Mouse (Mus musculus) brain, adult 2 months (tissue): ENCODE data around the gene Itprid2.

ENCODE experiments used
- DNase-seq: peaks from one replicate; pipeline ENCODE4 v3.0.0; 2011; ENCODE audit warnings: low read depth, low spot score

The Itprid2 gene

DNA sequence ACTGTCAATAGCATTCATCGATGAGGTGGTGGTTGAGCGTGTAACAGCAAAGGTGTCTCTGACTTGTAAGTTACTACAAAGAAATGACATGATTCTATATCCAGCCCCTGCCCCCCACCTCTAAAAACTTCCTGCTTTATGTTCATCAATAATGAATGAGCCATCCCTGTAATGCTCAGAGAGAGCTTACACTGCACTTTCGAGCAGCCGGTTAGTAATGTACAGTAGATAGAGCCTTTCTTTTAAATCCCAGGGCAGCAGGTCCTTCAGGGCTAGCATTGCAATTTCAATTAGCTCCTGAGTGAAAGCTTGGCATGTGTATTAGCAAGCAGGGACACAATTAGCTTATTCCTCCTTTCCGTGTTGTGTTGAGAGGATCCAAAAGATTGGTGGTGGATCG lies 72.4 kb downstream of the Itprid2 start, which contains the start of gene Ppp1r1c:
TSS of gene Ppp1r1c (plus strand) at position 206 of the 400 bp plus-strand sequence.
- no peak for DNase-seq

DNA sequence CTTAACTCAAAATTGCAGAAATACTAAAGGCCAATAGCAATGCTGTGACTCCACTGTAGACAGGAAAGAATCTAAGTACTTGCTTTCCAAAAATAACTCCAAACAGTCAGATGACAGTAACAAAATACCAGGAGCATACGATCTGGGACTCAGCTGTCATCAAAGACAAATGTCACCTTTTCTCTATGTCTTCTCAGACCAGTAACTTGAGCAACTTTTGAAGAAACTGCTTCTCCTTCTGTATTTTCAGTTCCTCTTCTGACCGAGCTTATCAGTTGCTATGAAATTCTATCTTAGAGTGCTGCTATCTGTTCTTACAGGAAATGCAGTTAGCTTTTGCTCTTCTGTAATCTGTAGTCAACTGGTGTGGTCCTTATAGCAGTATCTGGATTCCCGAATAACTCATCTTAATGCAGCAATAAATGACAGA lies 78.5 kb downstream of the Itprid2 start:
- DNase-seq, result no peak

DNA sequence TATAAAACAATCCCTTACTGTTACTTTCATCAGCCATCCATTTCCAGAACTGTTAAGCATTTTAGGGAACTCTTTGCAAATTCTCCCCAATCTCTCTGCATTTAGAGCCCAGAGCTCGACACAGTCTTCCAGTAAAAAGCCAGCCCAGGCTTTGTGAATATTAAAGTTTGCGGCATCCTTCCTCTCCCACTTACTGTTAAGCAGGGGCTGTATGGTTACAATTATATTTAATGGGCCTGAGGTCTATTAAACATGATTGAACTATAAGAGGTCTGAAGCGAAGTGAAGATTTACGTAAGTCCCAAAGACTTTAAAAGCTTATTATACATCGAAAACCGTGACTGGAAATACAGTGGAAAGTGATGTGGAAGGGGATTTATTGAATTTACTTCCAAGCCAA lies 79.6 kb downstream of the Itprid2 start:
- DNase-seq, result no peak

DNA sequence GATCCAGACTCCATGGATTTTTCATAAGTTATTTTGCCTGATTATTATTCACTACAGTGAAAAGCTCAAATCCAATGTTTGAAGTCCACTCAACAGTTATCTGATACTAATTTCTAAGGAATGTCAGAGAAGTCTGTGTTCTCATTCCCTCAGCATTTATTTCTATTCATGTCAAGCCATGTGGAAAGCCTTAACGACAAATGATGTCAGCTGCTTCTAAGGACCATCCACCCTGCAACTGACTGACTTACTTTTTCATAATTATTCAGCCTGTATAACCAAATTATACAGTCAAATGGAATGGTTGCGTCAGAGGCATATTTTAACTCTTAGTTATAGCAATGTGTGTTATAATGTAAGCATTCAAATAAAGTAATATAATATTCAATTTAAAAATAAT lies 80.8 kb downstream of the Itprid2 start:
- DNase-seq, result no peak

GRCm38 (mm10) chr2:79717846-79718245 lies 82.7 kb downstream of the Itprid2 start:
- no peak for DNase-seq

DNA sequence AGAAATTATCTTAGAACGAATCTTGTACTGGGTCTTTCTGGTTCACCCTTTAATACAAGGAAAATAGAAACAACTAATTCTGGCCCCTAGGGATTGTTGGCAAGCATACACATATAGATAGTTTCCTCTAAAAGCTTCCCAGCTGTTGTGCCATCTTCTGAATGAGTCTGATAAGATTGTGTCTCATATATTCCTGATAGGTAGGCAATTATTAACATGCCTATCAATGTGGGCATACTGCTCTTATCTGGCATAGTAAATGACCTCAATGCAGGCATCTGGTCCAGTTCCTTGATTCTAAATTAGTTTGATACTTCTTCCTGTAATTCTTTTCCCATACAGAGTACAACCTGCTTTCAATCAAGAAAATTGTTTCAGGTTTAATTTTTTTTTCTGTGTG lies 87.3 kb downstream of the Itprid2 start:
- no peak for DNase-seq
